Mouse (Mus musculus) brown adipose tissue, adult 24 weeks (tissue): ENCODE measurements around the gene AW011738. TPM values are rescaled to one million over a fixed set of nuclear protein-coding genes. Genes with fewer than 3 reads are reported as not detected.
A peak's percentile ranks its signal among the peaks of the same experiment; 100 is the strongest.

Experiments
- H3K27ac ChIP-seq: fragments of 200-500 bp; replicated peaks from 2 replicates; pipeline ENCODE4 v1.5.1; 2012; ENCODE audit warnings: low read depth, mild to moderate bottlenecking, low read length
- H3K4me1 ChIP-seq: fragments of 200-500 bp; 2 replicates; pipeline ENCODE4 v1.6.1; 2012; ENCODE audit warnings: low read length, mixed read lengths; ENCODE audit not compliant: control insufficient read depth, insufficient read depth, insufficient read length
- H3K4me3 ChIP-seq: fragments of 200-500 bp; 2 replicates; pipeline ENCODE4 v1.5.1; 2012; ENCODE audit warnings: low read depth, mild to moderate bottlenecking, low read length, moderate library complexity; ENCODE audit not compliant: insufficient read depth
- polyA plus RNA-seq: library from polyadenylated mRNA; stranded (reverse); fragments of >200 nt; gene quantifications from 2 replicates; pipeline ENCODE4 v1.2.4, GENCODE M21; 2012; ENCODE audit not compliant: missing spikeins, insufficient read depth, insufficient read length

Gene AW011738
- polyA plus RNA-seq, 1 experiment = 1.9 TPM

DNA sequence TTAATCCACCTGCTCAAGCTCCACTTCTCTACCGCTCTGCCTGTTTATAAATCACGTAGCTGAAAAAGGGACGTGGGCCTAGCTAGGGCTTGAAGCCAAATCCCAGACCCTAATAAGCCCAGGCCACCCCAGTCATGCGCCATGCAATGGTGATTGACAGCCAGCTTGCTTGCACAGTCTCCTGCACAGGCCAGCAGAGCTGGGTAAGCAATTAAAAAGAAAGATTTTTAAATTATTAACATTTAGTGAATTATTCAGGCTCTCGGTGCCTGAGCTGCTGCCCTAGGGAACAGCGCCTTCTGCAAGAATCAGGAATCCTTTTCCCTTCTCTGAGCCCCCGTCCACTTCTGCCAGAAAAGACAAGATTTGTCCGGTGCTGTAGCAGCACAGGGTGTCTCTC is 48.0 kb downstream of the AW011738 start:
- Histone ChIP-seq H3K27ac (no peak overlapping the region), H3K4me1 (no peaks in the 10 kb centered on the region; the same call in 1 of the 2 replicates)

DNA sequence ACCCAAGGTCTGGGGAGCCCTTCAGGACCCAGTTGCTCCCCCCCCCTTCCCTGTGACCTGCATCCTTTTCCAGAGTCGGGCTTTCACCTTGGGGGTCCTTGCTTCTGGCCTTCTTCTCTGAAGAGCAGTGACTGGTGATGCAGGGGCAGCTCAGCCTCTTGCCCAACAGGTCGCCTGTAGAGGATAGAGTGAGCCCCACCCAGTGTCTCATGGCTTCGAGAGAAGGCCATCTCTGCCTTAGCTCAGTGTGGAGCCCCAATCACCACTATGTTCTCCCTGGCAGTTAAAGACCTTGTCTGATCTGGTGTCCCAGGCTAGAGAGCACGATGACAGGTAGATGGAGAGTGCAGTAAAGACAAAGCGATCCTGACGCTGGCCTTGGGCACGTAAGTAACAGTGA is 49.0 kb downstream of the AW011738 start:
- no peak overlapping the region for H3K4me3 ChIP-seq
- no peak overlapping the region for H3K27ac ChIP-seq
- H3K4me1 ChIP-seq = no peaks in the 10 kb centered on the region; the same call in 1 of the 2 replicates

More for the DNA sequence above, 48.0 kb downstream of the AW011738 start:
- no peak overlapping the region for H3K4me3 ChIP-seq

DNA sequence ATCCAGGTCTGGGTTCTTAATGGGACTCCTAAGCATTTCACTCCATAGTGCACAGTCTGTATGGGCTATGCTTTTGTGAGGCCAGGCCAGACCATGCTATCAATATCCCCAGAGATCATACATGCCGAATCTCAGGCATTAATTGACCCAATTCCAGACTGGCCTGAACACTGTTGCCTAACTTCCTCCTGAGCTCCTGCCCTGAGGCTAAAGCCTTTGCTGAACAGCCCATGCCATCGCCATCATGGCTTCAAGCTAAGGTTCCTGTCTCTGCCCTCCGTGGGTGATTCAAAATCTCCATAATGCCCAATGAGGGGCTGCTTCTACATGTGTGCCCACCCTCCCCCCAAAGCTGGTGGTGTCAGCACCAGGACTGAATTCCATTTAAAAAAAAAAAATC is 49.5 kb downstream of the AW011738 start:
- no peak overlapping the region for H3K27ac ChIP-seq
- no peaks in the 10 kb centered on the region; the same call in 1 of the 2 replicates for H3K4me1 ChIP-seq
- H3K4me3 ChIP-seq = no peak overlapping the region

DNA sequence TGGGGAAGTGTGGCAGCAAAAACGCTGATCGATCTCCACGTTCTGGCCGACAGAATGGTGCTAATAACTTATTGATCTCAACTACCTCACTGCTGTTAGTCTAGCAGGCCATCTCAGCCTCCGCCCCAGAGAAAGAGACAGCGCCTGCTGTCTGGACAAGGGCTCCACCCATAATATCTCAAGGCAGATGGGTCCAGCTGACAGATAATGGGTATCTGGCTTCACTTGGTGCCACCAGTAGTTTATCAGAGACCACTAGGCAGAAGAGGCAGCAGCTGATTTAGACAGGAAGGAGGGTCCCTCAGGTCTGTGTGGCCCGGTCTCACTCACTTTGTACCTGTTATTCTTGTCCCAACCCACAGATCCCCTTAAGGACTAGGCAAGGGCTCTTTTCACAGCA is 49.9 kb downstream of the AW011738 start:
- H3K4me1 ChIP-seq = no peaks in the 10 kb centered on the region; the same call in 1 of the 2 replicates
- H3K4me3 ChIP-seq = no peak overlapping the region

DNA sequence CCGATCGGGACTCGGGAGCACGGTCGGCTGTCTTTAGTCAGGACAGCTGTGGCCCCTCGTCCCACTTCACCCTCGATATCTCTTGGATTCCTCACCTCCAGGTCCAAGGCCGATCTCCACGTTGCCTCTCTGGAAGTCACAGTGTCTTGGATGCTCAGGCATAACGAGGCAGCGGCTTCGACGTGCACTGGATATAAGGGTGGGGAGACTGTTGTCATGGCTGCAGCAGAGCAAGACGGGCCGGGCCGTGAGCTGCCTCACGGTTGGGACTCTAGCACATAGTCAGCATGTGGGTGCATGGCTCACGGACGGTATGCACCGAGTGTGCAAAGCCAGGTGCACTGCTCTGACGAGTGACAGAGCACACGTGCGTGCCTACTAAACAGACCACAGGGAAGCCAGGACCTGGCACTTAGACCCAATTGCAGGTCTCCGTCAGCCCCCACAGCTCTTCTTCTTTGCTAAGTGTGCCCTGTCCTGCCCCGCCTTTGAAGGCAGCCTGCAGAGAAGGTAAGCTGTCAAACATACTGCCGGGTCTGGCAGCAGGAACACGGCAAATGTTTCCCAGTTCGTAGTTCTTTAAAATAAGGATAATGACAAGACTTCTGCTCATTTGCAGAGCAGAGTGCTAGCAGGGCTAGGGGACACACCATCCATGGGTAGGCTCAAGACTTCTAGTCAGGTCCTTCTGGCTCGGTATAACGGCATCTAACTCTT is 51.4 kb downstream of the AW011738 start:
- Histone ChIP-seq H3K27ac (no peak overlapping the region), H3K4me1 (no peaks in the 10 kb centered on the region; the same call in 1 of the 2 replicates), H3K4me3 (peak overlapping the region; percentile 3; the same call in 1 of the 2 replicates)

More for the DNA sequence above, 49.9 kb downstream of the AW011738 start:
- H3K27ac ChIP-seq = no peak overlapping the region

Other genes with a start within 250 kb of the AW011738 start
- gene C1qtnf12, start 241.0 kb upstream of the AW011738 start, polyA plus RNA-seq = 99.7 and 136 TPM in 2 replicates
- 1.8 and 3.0 TPM in 2 replicates for gene B3galt6, start 210.7 kb upstream of the AW011738 start, polyA plus RNA-seq
- 138 and 141 TPM in 2 replicates for gene Sdf4, start 210.4 kb upstream of the AW011738 start, polyA plus RNA-seq
- not detected in 2 replicates for gene Tnfrsf4, start 189.5 kb upstream of the AW011738 start, polyA plus RNA-seq
- not detected in 2 replicates for gene Tnfrsf18, start 177.1 kb upstream of the AW011738 start, polyA plus RNA-seq
- not detected in 2 replicates for gene Ttll10, start 143.9 kb upstream of the AW011738 start, polyA plus RNA-seq
- gene 9430015G10Rik, start 93.3 kb upstream of the AW011738 start, polyA plus RNA-seq = 0.48 and 3.6 TPM in 2 replicates
- gene Rnf223, start 72.8 kb upstream of the AW011738 start, polyA plus RNA-seq = not detected in 2 replicates
- gene Agrn, start 5.8 kb upstream of the AW011738 start, polyA plus RNA-seq = 9.5 and 18.5 TPM in 2 replicates
- gene Isg15, start 2.5 kb upstream of the AW011738 start, polyA plus RNA-seq = 6.1 and 11.7 TPM in 2 replicates
- 9.9 and 25.7 TPM in 2 replicates for gene Perm1, start 12.6 kb downstream of the AW011738 start, polyA plus RNA-seq
- gene Plekhn1, start 31.6 kb downstream of the AW011738 start, polyA plus RNA-seq = 7.8 and 8.7 TPM in 2 replicates
- gene Noc2l, start 32.7 kb downstream of the AW011738 start, polyA plus RNA-seq = 13.8 and 14.6 TPM in 2 replicates
- not detected in 2 replicates for gene Samd11, start 52.4 kb downstream of the AW011738 start, polyA plus RNA-seq
- not detected in 2 replicates for gene Vmn2r-ps159, start 127.8 kb downstream of the AW011738 start, polyA plus RNA-seq